Mouse (Mus musculus): Measurements from ENCODE around the gene Rasa3. TPM values are rescaled to one million over a fixed set of nuclear protein-coding genes. Genes with fewer than 3 reads are reported as not detected.

Rasa3 gene
- total and polyA plus RNA-seq, 2 experiments from 2014 or later, result 20.5 to 52.7 TPM

DNA sequence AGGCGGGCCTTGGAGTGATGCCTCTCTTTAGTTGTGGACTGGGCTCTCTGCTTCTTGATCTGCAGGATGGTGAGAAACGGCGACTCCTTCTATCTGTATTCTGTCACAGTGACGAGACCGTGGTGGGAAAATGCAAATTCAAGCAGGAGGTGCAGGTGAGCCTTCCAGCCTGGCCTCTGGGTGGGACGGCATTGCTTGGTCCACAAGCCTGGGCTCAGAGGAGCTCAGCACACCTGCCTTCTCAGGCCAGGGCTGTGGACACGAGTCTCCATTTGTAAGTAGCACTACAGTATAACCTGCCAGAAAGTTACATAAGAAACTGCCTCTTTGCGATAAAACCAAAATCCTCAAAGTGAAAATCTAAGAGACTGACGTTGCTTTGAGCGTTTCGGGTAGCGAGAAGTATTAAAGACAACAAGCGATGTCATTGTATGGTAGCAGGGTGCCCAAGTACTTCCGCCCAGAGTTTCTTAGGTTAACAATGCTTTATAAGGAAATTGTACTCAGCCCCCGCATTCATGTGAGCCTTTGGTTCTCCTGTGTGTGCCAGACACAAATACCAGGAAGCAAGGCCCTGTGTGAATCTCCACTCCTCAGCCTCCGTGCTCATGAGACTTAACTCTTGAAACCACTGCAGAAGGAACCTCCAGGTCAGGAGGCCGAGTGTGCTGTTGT, 60.4 kb downstream of the Rasa3 start:
- ATAC-seq (ENCODE audit: low FRiP score), result no peak
- 87% methylated on average over 17 of the region's 17 CpGs for WGBS
- no peaks in the 10 kb centered on the region for H3K9me3 ChIP-seq (ENCODE audit: low read length)

DNA sequence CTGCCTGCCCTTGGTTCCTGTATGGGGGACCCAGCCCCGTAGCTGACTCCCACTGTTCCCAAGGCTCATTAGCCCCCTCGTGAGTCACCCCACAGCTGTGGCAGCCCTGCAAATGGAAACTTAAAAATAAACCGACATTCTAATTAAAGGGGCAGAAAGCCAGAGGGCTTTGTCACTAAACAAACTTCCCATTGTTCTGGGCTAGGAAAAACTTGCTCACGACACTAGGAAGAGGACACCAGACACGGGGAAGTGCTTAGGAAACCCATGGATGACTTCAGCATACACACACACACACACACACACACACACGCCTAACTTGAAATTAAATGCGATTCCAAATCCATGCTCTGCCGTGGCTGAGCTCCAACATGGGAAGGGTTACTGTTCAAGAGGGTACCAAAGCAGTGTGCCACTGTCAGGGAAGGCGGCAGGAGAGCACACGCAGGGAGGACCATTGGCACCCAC, 62.4 kb downstream of the Rasa3 start:
- Histone ChIP-seq H3K4me2 (ENCODE audit: low read depth, low read length, poor library complexity, severe bottlenecking) (no peak overlapping the region), H3K9me3 (ENCODE audit: low read length) (no peaks in the 10 kb centered on the region), H3K27me3 (ENCODE audit: insufficient read depth, low read length) (no peaks in the 10 kb centered on the region), H3K27ac (ENCODE audit: low read depth, low read length) (no peak overlapping the region), H3K4me3 (ENCODE audit: low read depth, low read length) (no peak overlapping the region), H3K9ac (replicated peaks; ENCODE audit: low read length, poor library complexity, severe bottlenecking) (no peak overlapping the region), H3K36me3 (ENCODE audit: insufficient read depth, low read length) (peaks cover 8% of the 10 kb centered on the region; the same call in 1 of the 2 replicates), H3K4me1 (ENCODE audit: insufficient read depth, low read length) (no peaks in the 10 kb centered on the region)
- TF ChIP-seq CTCF (IDR thresholded peaks at IDR 0.05), result no peak; the same call in 1 of the 2 replicates
- ATAC-seq (ENCODE audit: low FRiP score) (no peak), DNase-seq (ENCODE audit: low spot score) (peak; percentile 39)
- WGBS, result 57% methylated on average over 10 of the region's 10 CpGs

More for the DNA sequence above, 60.4 kb downstream of the Rasa3 start:
- no peaks in the 10 kb centered on the region for H3K27me3 ChIP-seq (ENCODE audit: insufficient read depth, low read length)
- H3K4me1 ChIP-seq (ENCODE audit: insufficient read depth, low read length), result no peaks in the 10 kb centered on the region
- H3K9ac ChIP-seq (replicated peaks; ENCODE audit: low read length, poor library complexity, severe bottlenecking), result no peak overlapping the region
- no peak overlapping the region for H3K27ac ChIP-seq (ENCODE audit: low read depth, low read length)
- no peak overlapping the region for H3K4me2 ChIP-seq (ENCODE audit: low read depth, low read length, poor library complexity, severe bottlenecking)
- TF ChIP-seq CTCF (IDR thresholded peaks at IDR 0.05), result no peak
- no peak for DNase-seq (ENCODE audit: low spot score)
- H3K36me3 ChIP-seq (ENCODE audit: insufficient read depth, low read length), result peaks cover 8% of the 10 kb centered on the region; the same call in 1 of the 2 replicates
- no peak overlapping the region for H3K4me3 ChIP-seq (ENCODE audit: low read depth, low read length)

DNA sequence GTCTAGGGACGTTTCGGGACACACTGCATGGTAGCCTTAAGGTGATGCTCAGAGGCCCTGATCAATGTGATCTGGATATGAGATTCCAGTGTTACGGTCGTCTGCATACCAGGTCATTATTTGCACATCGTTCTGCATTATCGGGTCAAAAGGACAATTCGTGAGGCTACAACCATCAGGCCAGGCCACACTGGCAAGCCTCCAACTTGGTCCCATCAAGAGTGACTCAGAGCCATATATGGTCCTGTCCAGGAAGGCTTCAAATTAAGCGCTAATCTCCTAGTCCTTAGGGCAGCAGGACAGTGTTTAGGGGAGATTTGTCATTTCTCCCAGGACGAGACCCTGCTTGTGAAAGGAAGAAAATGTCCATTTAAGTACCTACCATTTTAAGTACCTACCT, 63.3 kb downstream of the Rasa3 start:
- no peaks in the 10 kb centered on the region for H3K27me3 ChIP-seq (ENCODE audit: insufficient read depth, low read length)
- DNase-seq (ENCODE audit: low spot score) (no peak), ATAC-seq (ENCODE audit: low FRiP score) (no peak)
- H3K4me3 ChIP-seq (ENCODE audit: low read depth, low read length), result no peak overlapping the region
- no peaks in the 10 kb centered on the region for H3K4me1 ChIP-seq (ENCODE audit: insufficient read depth, low read length)
- no peak overlapping the region for H3K27ac ChIP-seq (ENCODE audit: low read depth, low read length)
- H3K4me2 ChIP-seq (ENCODE audit: low read depth, low read length, poor library complexity, severe bottlenecking), result no peak overlapping the region
- 92% methylated on average over 9 of the region's 9 CpGs for WGBS
- H3K9ac ChIP-seq (replicated peaks; ENCODE audit: low read length, poor library complexity, severe bottlenecking), result no peak overlapping the region
- peaks cover 8% of the 10 kb centered on the region; the same call in 1 of the 2 replicates for H3K36me3 ChIP-seq (ENCODE audit: insufficient read depth, low read length)
- no peaks in the 10 kb centered on the region for H3K9me3 ChIP-seq (ENCODE audit: low read length)
- no peak for TF ChIP-seq CTCF (IDR thresholded peaks at IDR 0.05)

DNA sequence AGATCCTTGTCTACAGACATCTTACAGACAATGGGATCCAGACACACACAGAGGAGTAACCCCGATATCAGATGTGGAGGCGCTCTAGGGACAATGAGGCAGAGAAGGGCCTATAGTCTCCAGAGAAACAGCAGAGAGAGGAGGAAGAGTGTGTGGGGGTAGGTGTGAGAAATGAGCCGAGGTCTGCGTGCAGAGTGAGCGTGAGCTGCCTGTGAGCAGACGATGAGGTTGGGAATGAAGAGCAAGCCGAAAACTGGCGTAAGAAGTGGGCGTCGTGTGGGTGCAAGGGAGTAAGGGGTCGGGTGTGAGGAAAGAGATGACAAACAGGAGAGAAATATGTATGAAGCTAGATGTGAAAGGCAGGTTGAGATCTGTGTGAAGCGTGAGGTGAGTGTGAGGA, 65.7 kb downstream of the Rasa3 start:
- H3K4me2 ChIP-seq (ENCODE audit: low read depth, low read length, poor library complexity, severe bottlenecking), result no peak overlapping the region
- H3K9me3 ChIP-seq (ENCODE audit: low read length), result no peaks in the 10 kb centered on the region
- no peaks in the 10 kb centered on the region for H3K4me1 ChIP-seq (ENCODE audit: insufficient read depth, low read length)
- WGBS, result 95% methylated on average over 12 of the region's 12 CpGs
- H3K27ac ChIP-seq (ENCODE audit: low read depth, low read length), result no peak overlapping the region
- H3K36me3 ChIP-seq (ENCODE audit: insufficient read depth, low read length), result peaks cover 13% of the 10 kb centered on the region
- no peak for TF ChIP-seq CTCF (IDR thresholded peaks at IDR 0.05)
- DNase-seq (ENCODE audit: low spot score) (no peak), ATAC-seq (ENCODE audit: low FRiP score) (no peak)
- no peak overlapping the region for H3K9ac ChIP-seq (replicated peaks; ENCODE audit: low read length, poor library complexity, severe bottlenecking)
- H3K4me3 ChIP-seq (ENCODE audit: low read depth, low read length), result no peak overlapping the region
- H3K27me3 ChIP-seq (ENCODE audit: insufficient read depth, low read length), result no peaks in the 10 kb centered on the region

GRCm38 (mm10) chr8:13609971-13610370, 67.4 kb downstream of the Rasa3 start:
- Histone ChIP-seq H3K4me1 (ENCODE audit: insufficient read depth, low read length) (no peaks in the 10 kb centered on the region), H3K36me3 (ENCODE audit: insufficient read depth, low read length) (peaks cover 13% of the 10 kb centered on the region), H3K27ac (ENCODE audit: low read depth, low read length) (no peak overlapping the region), H3K9me3 (ENCODE audit: low read length) (no peaks in the 10 kb centered on the region), H3K4me2 (ENCODE audit: low read depth, low read length, poor library complexity, severe bottlenecking) (no peak overlapping the region), H3K27me3 (ENCODE audit: insufficient read depth, low read length) (no peaks in the 10 kb centered on the region), H3K4me3 (ENCODE audit: low read depth, low read length) (no peak overlapping the region), H3K9ac (replicated peaks; ENCODE audit: low read length, poor library complexity, severe bottlenecking) (no peak overlapping the region)
- ATAC-seq (ENCODE audit: low FRiP score) (no peak), DNase-seq (ENCODE audit: low spot score) (no peak)
- TF ChIP-seq CTCF (IDR thresholded peaks at IDR 0.05), result no peak
- 91% methylated on average over 5 of the region's 5 CpGs for WGBS

GRCm38 (mm10) chr8:13608946-13609345, 68.5 kb downstream of the Rasa3 start:
- H3K27ac ChIP-seq (ENCODE audit: low read depth, low read length), result no peak overlapping the region
- TF ChIP-seq CTCF (IDR thresholded peaks at IDR 0.05), result no peak
- ATAC-seq (ENCODE audit: low FRiP score), result no peak
- H3K4me2 ChIP-seq (ENCODE audit: low read depth, low read length, poor library complexity, severe bottlenecking), result no peak overlapping the region
- H3K36me3 ChIP-seq (ENCODE audit: insufficient read depth, low read length), result peaks cover 17% of the 10 kb centered on the region
- H3K9me3 ChIP-seq (ENCODE audit: low read length), result no peaks in the 10 kb centered on the region
- H3K9ac ChIP-seq (replicated peaks; ENCODE audit: low read length, poor library complexity, severe bottlenecking), result no peak overlapping the region
- no peaks in the 10 kb centered on the region for H3K27me3 ChIP-seq (ENCODE audit: insufficient read depth, low read length)
- no peak for DNase-seq (ENCODE audit: low spot score)
- no peaks in the 10 kb centered on the region for H3K4me1 ChIP-seq (ENCODE audit: insufficient read depth, low read length)
- WGBS, result 89% methylated on average over 6 of the region's 6 CpGs
- H3K4me3 ChIP-seq (ENCODE audit: low read depth, low read length), result no peak overlapping the region
